Mouse (Mus musculus): ENCODE results near the gene Esp31.

Gene Esp31

GRCm38 (mm10) chr17:38639147-38639546 is at the start of gene Esp31:
TSS of gene Esp31 (plus strand) at chr17:38639447.
- DNase-seq (ENCODE audit: low spot score in 2 of 2), result no peak

All from right cerebral cortex, postnatal 36 days (tissue).